Mouse (Mus musculus): Measurements from ENCODE around the gene Ugt1a9.
"Not testable (repeated sequence)": the region's sequence is repeated elsewhere in the genome, so short reads cannot be mapped to it uniquely, and the experiment has no call there.

DNA sequence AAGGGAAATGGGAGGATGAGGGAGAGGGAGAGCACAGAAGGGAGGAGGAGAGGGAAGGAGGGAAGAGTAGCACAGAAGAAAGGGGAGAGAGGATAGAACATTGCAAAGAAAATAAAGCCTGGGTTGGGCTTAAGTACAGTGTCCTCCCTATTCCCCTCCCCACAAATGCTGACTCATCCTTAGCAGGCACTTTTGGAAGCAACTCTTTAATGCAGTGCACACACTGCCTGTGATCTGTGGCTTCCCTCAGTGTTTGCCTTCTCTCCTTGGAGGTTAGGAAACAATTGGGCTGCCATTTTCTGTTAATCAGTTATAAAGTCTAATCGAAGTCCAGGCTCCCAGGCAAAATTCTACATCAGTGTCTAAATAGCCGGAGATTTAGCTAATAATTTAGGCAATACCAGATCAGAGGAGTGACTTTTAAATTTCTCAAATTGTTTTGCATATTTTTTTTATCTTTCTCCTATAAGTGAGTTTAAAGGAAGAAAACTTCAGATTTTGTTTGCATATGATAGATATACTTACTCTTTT, 38.5 kb downstream of the Ugt1a9 start:
- TF ChIP-seq CTCF, POLR2A (IDR thresholded peaks at IDR 0.05; ENCODE audit: extremely low read depth, insufficient read depth, low read length): not testable (repeated sequence)

All from cortical plate, adult 2 months (tissue).